Mouse (Mus musculus) gastrocnemius, postnatal 36 days (tissue): Measurements from ENCODE around the gene Def8. TPM values are rescaled to one million over a fixed set of nuclear protein-coding genes. Genes with fewer than 3 reads are reported as not detected.

ENCODE experiments used
- total RNA-seq, 2 experiments: library from RNA; stranded (reverse); gene quantifications; 2 replicates each; pipeline ENCODE4 v1.2.3; 2021

Def8 gene
- total RNA-seq, 2 experiments from 2014 or later: 35.7 to 40.3 TPM

Other genes starting within 250 kb of the Def8 start
- 10 to 100 TPM; 11.7 to 14.6 TPM for gene Dpep1, start 237.3 kb upstream of the Def8 start, total RNA-seq
- 10 to 100 TPM; 47.8 to 49.7 TPM for gene Chmp1a, start 210.8 kb upstream of the Def8 start, total RNA-seq
- gene Spata33, start 210.7 kb upstream of the Def8 start, total RNA-seq: 1 to 10 TPM in 1 of 2 experiments, under 1 TPM in 1; 0.72 to 1.2 TPM
- 10 to 100 TPM; 10.6 to 12.7 TPM for gene Cdk10, start 198.7 kb upstream of the Def8 start, total RNA-seq
- 1 to 10 TPM; 1.3 to 1.4 TPM for gene Spata2l, start 187.3 kb upstream of the Def8 start, total RNA-seq
- gene Zfp276, start 169.3 kb upstream of the Def8 start, total RNA-seq: 1 to 10 TPM; 5.0 to 5.1 TPM
- gene Vps9d1, start 169.2 kb upstream of the Def8 start, total RNA-seq: 10 to 100 TPM; 16.3 to 17.8 TPM
- gene Fanca, start 105.0 kb upstream of the Def8 start, total RNA-seq: under 1 TPM; 0.28 to 0.42 TPM
- gene Spire2, start 90.8 kb upstream of the Def8 start, total RNA-seq: under 1 TPM in 1 of 2 experiments, not detected in 1; 0.27 TPM
- 100 to 1,000 TPM; 136 to 137 TPM for gene Tcf25, start 49.8 kb upstream of the Def8 start, total RNA-seq
- gene Mc1r, start 16.4 kb upstream of the Def8 start, total RNA-seq: not detected
- gene Tubb3, start 12.1 kb upstream of the Def8 start, total RNA-seq: under 1 TPM in 1 of 2 experiments, not detected in 1; 0.20 TPM
- 10 to 100 TPM; 34.6 to 38.2 TPM for gene Afg3l1, start 54.4 kb downstream of the Def8 start, total RNA-seq
- gene Dbndd1, start 91.9 kb downstream of the Def8 start, total RNA-seq: not detected
- gene Gas8, start 95.3 kb downstream of the Def8 start, total RNA-seq: 1 to 10 TPM; 3.7 to 4.6 TPM
- 10 to 100 TPM; 12.8 to 14.7 TPM for gene Rhou, start 230.4 kb downstream of the Def8 start, total RNA-seq